Mouse (Mus musculus) R1 (cell line): ENCODE measurements around the gene 2300002M23Rik.

Source experiments
- DNase-seq: peaks from one replicate; pipeline ENCODE4 v3.0.0-alpha.2; 2018; ENCODE audit warnings: low read depth, low spot score

The 2300002M23Rik gene

GRCm38 (mm10) chr17:35556186-35556765, 11.0 kb upstream of the 2300002M23Rik start:
- no peak for DNase-seq

GRCm38 (mm10) chr17:35556812-35557211, 10.4 kb upstream of the 2300002M23Rik start:
- DNase-seq = peak; percentile 85

- DNase-seq = peak; percentile 53
Observed at GRCm38 (mm10) chr17:35557351-35557750, 9.9 kb upstream of the 2300002M23Rik start.

GRCm38 (mm10) chr17:35558216-35558615, 9.0 kb upstream of the 2300002M23Rik start:
- peak; percentile 65 for DNase-seq

- DNase-seq = no peak
Observed at GRCm38 (mm10) chr17:35567767-35568166, 517 bp downstream of the 2300002M23Rik start.

GRCm38 (mm10) chr17:35569091-35569944, 2.1 kb downstream of the 2300002M23Rik start:
- no peak for DNase-seq

- DNase-seq = no peak
Observed at GRCm38 (mm10) chr17:35570836-35571235, 3.6 kb downstream of the 2300002M23Rik start.

GRCm38 (mm10) chr17:35571477-35571876, 4.2 kb downstream of the 2300002M23Rik start:
- peak; percentile 67 for DNase-seq

- peak; percentile 96 for DNase-seq
Observed at GRCm38 (mm10) chr17:35578211-35578610, 11.0 kb downstream of the 2300002M23Rik start.

GRCm38 (mm10) chr17:35582900-35583299, 15.7 kb downstream of the 2300002M23Rik start:
- DNase-seq = peak; percentile 61

- DNase-seq = peak; percentile 89
Observed at GRCm38 (mm10) chr17:35584330-35584937, 17.2 kb downstream of the 2300002M23Rik start.

GRCm38 (mm10) chr17:35587291-35587690, 20.0 kb downstream of the 2300002M23Rik start:
- DNase-seq = peak; percentile 58

- no peak for DNase-seq
Observed at GRCm38 (mm10) chr17:35588387-35588786, 21.1 kb downstream of the 2300002M23Rik start.

GRCm38 (mm10) chr17:35590410-35591218, 23.4 kb downstream of the 2300002M23Rik start:
- DNase-seq = peak; percentile 96

GRCm38 (mm10) chr17:35591219-35591578, 23.9 kb downstream of the 2300002M23Rik start:
- no peak for DNase-seq

GRCm38 (mm10) chr17:35591731-35592130, 24.5 kb downstream of the 2300002M23Rik start:
- DNase-seq = peak; percentile 46

GRCm38 (mm10) chr17:35592131-35592530, 24.9 kb downstream of the 2300002M23Rik start:
- peak; percentile 68 for DNase-seq

- peak; percentile 95 for DNase-seq
Observed at GRCm38 (mm10) chr17:35593786-35594185, 26.5 kb downstream of the 2300002M23Rik start.

GRCm38 (mm10) chr17:35594456-35594855, 27.2 kb downstream of the 2300002M23Rik start:
- no peak for DNase-seq

- no peak for DNase-seq
Observed at GRCm38 (mm10) chr17:35597399-35597798, 30.1 kb downstream of the 2300002M23Rik start.

- DNase-seq = no peak
Observed at GRCm38 (mm10) chr17:35601249-35601648, 34.0 kb downstream of the 2300002M23Rik start, which contains the start of gene Sfta2. Gene Sfta2, plus strand, starts transcription at chr17:35601549.
